ENCODE assay signal across 8 mouse cellular contexts in the genomic region with DNA sequence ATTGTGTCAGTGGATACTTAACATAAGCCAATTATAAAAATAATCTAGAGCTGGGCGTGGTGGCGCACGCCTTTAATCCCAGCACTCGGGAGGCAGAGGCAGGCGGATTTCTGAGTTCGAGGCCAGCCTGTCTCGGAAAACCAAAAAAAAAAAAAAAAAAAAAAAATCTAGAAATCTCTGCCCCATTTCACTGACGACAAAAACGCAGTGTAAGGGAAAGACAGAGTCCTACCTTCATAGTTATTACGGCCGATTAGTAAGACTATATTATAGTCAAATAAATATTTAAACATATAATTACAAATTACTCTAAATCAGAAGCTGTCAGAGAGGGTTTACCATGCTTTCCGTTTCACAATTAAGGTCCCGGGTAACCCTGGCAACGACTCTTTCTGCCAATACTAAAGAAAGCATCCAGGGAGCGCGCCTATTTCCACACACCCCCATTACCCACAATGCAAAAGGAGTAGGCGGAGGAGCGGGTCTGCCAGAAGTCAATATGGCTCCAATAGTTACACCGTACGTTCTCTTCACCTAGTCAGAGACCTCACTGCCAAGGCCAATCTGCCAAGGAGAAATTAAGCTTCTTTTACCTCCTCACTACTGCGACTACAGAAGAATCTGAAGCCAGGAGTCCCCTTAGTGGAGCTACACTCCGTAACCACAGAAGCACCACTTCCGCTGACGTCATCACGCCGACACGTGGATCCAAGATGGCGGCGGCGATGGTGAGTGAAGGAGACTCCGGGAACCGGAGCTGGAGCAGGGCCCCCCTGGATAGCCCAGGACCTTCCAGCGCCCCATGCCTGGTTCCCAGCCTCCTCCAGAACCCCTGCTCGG. TPM values are rescaled to one million over a fixed set of nuclear protein-coding genes. Genes with fewer than 3 reads are reported as not detected.
A peak's percentile ranks its signal among the peaks of the same experiment; 100 is the strongest.
DNase-seq lines count a peak whose midpoint lies in the region; ATAC-seq lines count a peak whose summit lies in the region.

A gene (plus strand): TSS at position 460 of the 840 bp plus-strand sequence.

- ATAC-seq in erythroblast, adult 5-6 weeks (replicated peaks; ENCODE audit: low FRiP score, poor library complexity, severe bottlenecking) = peak; percentile 97
- ATAC-seq in kidney, embryonic 15.5 days (replicated peaks; ENCODE audit: low FRiP score) = peak; percentile 94
- peak; percentile 72 for ATAC-seq in monocyte, adult 5-6 weeks (replicated peaks; ENCODE audit: insufficient number of reproducible peaks, low FRiP score, low TSS enrichment, poor library complexity, severe bottlenecking)

- H3K4me1 ChIP-seq in heart, embryonic 10.5 days = peaks cover 7% of the 10 kb centered on the region
- H3K4me1 ChIP-seq in kidney, embryonic 15.5 days = peaks cover 14% of the 10 kb centered on the region

- H3K27me3 ChIP-seq in heart, embryonic 10.5 days (ENCODE audit: insufficient read depth, poor library complexity, severe bottlenecking) = no peaks in the 10 kb centered on the region
- no peaks in the 10 kb centered on the region for H3K27me3 ChIP-seq in kidney, embryonic 15.5 days

- DNase-seq in B cell, adult 2 months = peak; percentile 92 to 94
- peak; percentile 95 for DNase-seq in brain, adult 2 months (ENCODE audit: low read depth, low spot score)
- peak; percentile 96 for DNase-seq in heart, embryonic 10.5 days (ENCODE audit: low spot score)
- peak; percentile 85 for DNase-seq in liver
- DNase-seq in spleen, postnatal 4 days (ENCODE audit: low spot score in 2 of 2) = peak; percentile 84 to 94

- no peaks in the 10 kb centered on the region for H3K9me3 ChIP-seq in heart, embryonic 10.5 days
- no peaks in the 10 kb centered on the region for H3K9me3 ChIP-seq in kidney, embryonic 15.5 days (replicated peaks)

- 10% methylated on average over 34 of the region's 34 CpGs for WGBS in heart, embryonic 10.5 days
- WGBS in kidney, embryonic 15.5 days = 11% methylated on average over 34 of the region's 34 CpGs

- H3K9ac ChIP-seq in kidney, embryonic 15.5 days = peak within 1 kb of the TSS; percentile 88

- H3K36me3 ChIP-seq in heart, embryonic 10.5 days = peaks cover 6% of the 10 kb centered on the region
- peaks cover 8% of the 10 kb centered on the region; the same call in 1 of the 2 replicates for H3K36me3 ChIP-seq in kidney, embryonic 15.5 days

- H3K4me2 ChIP-seq in kidney, embryonic 15.5 days = peak within 1 kb of the TSS; percentile 90

- peak within 1 kb of the TSS; percentile 97 for H3K4me3 ChIP-seq in heart, embryonic 10.5 days
- peak within 1 kb of the TSS; percentile 91 for H3K4me3 ChIP-seq in kidney, embryonic 15.5 days (replicated peaks)

- peak within 1 kb of the TSS; percentile 98 for H3K27ac ChIP-seq in heart, embryonic 10.5 days
- H3K27ac ChIP-seq in kidney, embryonic 15.5 days = peak within 1 kb of the TSS; percentile 96

RNA-seq across cellular contexts. Expression of the gene that starts here (rescaled TPM):
- total RNA-seq in erythroblast, adult 5-6 weeks (2015; ENCODE audit: low replicate concordance) = 16.9 and 19.2 TPM in 2 replicates
- 14.9 and 23.3 TPM in 2 replicates for total RNA-seq in erythroblast, adult 5-6 weeks (2017; ENCODE audit: low replicate concordance)
- 74.4 and 80.4 TPM in 2 replicates for polyA plus RNA-seq in heart, embryonic 10.5 days (2016; fragmentation: Nextera tagmentation; extraction: Ambion mirVana)
- 90.9 and 93.2 TPM in 2 replicates for polyA plus RNA-seq in kidney, embryonic 15.5 days (2015; fragmentation: Nextera tagmentation; extraction: Ambion mirVana)
- total RNA-seq in monocyte, adult 5-6 weeks (2017) = 97.2 to 110 TPM (median 108 TPM) in 3 replicates

Comparison
In these comparisons a context has a peak if more than half of its experiments do, and no peak if none do; other contexts are left out.
1. Peak in every context shown above with its lines: DNase-seq, ATAC-seq, H3K4me3 ChIP-seq and H3K27ac ChIP-seq.